Mouse (Mus musculus) kidney, adult 2 months (tissue): ENCODE measurements around the gene Mip.

ENCODE experiments used
- CTCF ChIP-seq: fragments of 200-500 bp; conservative IDR thresholded peaks from 2 replicates; pipeline ENCODE4 v1.5.1; 2011; ENCODE audit warnings: low read depth, mild to moderate bottlenecking, control low read depth, low read length, moderate library complexity, mixed read lengths; ENCODE audit not compliant: insufficient read depth, insufficient read length
- POLR2A ChIP-seq: fragments of 200-500 bp; IDR thresholded peaks from one replicate; pipeline ENCODE4 v1.6.1; 2011; ENCODE audit warnings: low read depth, low read length, control low read depth

GRCm38 (mm10) chr10:128268371-128268770 is 42.7 kb downstream of the Mip start, which contains the start of gene Apof:
- TF ChIP-seq POLR2A (no peak), CTCF (no peak)
